12 mouse cellular contexts compared by ENCODE assay signal in the genomic region with DNA sequence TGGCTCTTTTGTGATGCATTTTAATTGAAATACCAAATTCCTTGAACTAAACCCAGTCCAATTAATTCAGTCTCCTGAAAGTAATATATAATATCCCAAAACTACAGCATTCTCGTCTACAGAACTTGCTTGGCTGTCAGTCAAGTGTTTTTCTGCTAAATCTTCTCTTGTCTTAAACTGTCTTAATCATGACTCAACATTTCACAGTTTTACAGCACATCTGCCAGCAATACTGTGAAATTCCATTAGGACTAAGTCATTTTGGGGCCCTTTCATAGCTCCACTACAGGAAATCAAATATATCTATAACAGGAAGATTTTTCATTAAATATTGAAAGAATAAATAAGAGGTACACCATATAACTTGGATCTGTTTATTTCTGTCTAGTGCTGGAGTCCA.
"Had no signal": no experiment of that assay in that cellular context is flagged by ENCODE, and none has a peak within 500 bp of the region (broad histone marks: within the 10 kb centered on the region; RNA-seq: fewer than 3 reads in every experiment).

No protein-coding gene starts in this region.

- DNase-seq: retina, postnatal 1 day; right cerebral cortex, adult 18-20 months; right cerebral cortex, postnatal 14 days; right cerebral cortex, postnatal 25 days; right cerebral cortex, postnatal 4 days; spleen, adult 18-20 months; thymus, adult 18-20 months; thymus, adult 2 months; thymus, postnatal 14 days; thymus, postnatal 25 days; thymus, postnatal 36 days; thymus, postnatal 4 days had no signal
